Mouse (Mus musculus) gastrocnemius, postnatal 10 days (tissue): ENCODE measurements around the gene Gm11032. TPM values are rescaled to one million over a fixed set of nuclear protein-coding genes. Genes with fewer than 3 reads are reported as not detected.
"Not testable (repeated sequence)": the region's sequence is repeated elsewhere in the genome, so short reads cannot be mapped to it uniquely, and the experiment has no call there.

Experiments
- DNase-seq: peaks from one replicate; pipeline ENCODE4 v3.0.0; 2021; ENCODE audit warnings: mixed read lengths
- total RNA-seq, 2 experiments: library from RNA; stranded (reverse); gene quantifications; 2 replicates each; pipeline ENCODE4 v1.2.3; 2021

Gm11032 gene
- total RNA-seq, 2 experiments from 2014 or later, result not detected

DNA sequence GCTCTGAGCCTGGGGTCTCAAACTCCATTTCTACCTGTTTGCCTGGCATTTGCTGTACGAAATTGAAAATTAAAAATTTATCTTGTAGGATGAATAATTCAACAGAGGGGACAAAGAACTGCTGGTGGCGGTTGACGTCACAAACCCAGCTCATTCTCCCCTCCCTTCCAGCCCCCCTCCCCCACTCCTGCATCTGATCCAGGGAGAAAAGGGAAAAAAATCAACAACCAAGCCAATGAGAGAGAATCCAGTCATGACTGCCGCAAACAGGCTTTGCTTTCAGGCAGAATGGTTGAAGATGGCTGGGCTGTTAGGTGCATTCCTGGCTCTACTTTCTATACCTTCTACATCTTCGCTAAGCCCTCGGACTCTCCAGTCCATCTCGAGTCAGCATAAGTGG is 6.1 kb downstream of the Gm11032 start:
- no peak for DNase-seq

DNA sequence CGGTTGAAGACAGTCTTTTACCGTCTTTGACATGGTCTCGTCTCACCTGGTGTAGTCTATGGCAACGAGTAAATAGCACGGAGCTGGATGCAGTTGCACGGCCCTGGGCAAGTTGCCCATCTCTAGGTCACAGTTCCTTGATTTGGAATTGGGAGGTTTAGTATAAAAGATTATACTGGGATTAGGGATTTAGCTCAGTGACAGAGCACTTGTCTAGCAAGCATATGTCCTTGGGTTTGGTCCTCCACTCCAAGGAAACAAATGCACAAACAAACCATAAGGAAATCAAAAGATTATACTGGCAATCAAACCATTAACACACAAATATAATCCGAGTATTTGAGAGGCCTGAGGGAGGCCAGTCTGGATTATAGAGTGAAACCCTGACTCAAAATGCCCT is 7.8 kb downstream of the Gm11032 start:
- no peak for DNase-seq

DNA sequence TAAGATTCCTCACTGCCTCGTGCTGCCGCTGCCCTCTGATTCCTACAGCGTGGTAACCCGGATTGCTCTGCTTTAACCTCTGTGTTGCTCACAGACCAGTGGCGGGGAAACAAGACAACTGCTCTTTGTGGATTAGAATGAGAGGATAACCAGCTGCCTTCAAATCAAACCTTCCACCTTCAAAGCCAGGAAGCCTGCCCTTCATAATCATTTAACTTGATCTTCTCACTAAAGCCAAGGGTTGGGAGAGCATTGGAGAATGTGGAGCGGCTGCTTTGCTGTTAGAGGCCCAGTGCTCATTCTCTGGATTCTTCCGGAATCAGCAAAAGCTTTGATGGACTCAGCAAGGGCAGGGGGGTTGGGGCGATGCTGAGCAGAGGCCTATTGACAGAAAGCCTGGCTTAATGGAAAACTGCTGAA is 10.0 kb downstream of the Gm11032 start:
- DNase-seq, result no peak

DNA sequence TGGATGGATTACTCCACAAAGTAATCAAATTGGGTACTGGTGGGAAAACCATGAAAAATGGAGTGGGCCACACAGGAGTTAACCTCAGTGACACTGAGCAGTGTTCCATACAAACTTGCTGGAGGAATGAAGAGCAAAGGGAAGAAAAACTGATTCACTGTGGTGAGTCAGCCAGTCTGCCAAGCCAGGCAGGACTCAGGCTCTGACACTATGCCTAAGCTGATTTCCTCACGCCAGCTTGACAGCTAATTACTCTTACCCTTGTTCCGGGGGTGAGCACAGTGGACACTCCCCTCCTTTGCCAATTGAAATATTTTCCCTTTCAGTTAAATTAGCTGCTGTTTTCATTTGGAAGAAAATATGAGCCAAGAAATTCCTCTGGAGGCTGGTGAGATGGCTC is 13.6 kb downstream of the Gm11032 start:
- DNase-seq, result no peak

DNA sequence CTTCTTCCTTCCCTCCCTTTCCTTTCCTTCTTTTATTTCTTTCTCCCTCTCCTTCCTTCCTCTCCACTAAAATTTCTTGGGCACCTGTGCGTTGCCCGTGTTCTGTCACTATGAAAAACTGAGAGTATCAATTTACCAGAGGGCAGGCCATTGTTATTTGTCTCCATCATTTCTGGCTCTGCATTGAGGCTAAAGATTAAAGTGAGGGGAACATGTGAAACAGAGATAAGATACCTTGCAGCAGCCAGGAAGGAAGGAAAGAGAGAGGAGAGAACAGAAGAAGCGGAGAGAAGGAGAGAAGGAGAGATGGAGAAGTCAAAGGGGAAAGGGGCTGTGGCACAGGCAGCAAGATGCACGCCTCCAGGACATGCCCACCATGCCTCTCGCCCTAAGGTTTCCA is 14.5 kb downstream of the Gm11032 start:
- DNase-seq, result no peak

DNA sequence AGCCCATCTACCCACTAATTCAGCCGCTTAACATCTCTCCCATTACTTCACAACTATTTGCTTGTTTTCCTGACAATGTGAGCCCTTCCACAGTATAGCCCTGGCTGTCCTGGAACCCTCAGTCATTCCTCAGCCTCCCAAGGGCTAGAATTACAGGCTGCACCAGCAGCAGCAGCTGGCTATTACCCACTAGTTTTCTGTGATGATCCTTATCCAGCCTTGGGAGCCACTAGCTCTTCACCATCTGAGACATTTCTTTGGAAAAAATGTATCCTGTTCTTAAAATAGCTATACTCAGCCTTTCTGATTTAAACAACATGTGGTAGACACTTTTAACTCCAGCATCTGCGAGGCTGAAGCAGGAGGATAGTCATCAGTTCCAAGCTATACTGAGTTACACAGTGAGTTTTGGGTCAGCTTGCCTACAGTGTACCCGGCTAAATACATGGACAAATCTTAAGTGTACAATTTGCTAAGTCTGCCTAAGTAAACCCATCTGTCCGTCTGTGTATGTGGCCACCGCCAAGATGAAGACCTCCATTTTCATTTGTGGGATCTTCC is 17.0 kb downstream of the Gm11032 start:
- DNase-seq, result no peak

DNA sequence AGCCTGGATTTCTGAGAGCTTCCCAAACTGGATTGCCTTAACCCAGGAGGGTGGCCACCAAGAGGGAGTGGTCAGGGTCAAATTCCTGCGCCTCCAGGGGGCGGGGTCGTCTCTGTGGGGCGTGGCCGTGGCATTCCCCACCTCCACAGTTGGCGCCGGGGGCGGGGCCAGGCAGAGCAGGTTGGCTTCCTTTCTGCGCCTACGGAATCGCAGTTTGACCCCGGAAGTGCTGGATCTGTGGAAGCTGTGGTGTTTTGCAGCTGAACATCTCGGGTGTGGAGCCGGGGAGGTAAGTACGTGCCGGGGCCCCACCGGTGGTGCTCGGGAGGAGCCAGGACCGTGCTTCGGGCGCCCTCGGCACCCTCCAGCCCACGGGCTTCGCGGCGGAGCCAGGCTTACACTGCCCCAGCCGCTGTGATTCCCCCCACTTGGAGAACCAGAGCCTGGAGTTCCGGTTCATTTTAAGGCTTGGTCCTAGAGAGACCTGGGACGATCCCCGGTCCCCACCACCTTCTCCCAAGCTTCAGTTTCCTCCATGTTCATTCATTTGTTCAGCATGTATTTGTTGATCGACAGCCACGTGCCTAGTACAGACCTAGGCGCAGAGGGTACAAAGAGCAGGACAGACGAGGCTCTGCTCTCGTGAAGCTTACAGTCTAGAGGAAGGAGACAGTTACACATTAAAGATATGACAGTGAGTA is 17.8 kb downstream of the Gm11032 start, which contains the start of gene Ascc2:
Ascc2 (plus strand) TSS at position 214 of the 701 bp plus-strand sequence.
- DNase-seq, result peak; percentile 97

DNA sequence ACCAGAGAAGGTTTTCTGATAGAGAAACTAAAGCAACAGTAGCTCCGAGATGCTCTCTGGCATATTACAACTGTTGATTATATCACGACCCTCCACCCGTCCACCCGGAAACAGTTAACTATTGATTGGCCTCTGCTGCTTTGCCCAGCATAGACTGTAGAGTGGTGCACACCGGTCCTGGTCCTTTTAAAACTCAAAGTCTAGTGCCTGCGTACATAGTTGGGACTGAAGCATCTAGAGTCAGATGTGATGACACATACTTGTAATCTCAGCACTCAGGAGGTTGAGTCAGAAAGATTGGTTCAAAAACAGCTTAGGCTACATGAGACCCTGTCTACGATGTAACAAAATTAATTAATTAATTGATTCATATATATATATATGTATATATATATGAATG is 18.4 kb downstream of the Gm11032 start:
- no peak for DNase-seq

DNA sequence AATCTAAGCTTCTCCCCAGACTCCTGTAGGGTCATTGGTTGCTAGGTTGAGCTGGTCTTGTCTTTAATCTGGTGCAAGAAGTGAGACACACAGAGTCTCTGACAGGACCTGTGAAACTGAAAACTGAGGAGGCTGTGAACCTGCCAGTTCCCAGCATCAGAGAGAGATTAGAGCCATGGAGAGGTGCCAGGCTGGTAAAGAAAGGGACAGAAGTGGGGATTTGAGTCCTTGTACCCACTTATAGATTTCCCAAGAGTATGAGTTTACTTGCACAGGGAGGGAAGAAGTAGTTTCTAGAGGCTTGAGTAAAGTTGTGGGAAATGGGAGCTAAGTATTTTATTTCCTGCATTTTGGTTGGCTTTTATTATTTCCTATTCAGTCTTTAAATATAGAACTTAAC is 21.3 kb downstream of the Gm11032 start:
- DNase-seq, result no peak

DNA sequence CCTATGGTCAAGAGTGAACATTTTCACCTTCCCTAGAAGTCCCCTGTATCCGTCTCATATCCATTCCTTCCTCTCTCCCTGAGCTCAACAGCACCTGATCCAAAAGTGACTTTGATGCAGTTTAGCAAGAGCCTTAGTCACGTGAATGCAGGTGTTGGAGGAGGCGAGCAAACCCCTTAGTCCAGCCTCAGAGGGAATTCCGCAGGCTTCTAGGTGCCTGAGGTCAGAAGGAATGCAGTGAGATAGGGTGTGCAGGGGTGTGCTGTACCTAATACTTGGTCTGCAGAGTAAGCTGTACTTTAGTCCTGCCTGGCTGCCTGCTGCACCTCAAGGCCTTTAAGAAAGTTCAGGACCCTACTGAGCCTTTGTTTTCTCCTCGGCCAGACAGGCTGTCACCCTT is 23.9 kb downstream of the Gm11032 start:
- DNase-seq, result no peak

DNA sequence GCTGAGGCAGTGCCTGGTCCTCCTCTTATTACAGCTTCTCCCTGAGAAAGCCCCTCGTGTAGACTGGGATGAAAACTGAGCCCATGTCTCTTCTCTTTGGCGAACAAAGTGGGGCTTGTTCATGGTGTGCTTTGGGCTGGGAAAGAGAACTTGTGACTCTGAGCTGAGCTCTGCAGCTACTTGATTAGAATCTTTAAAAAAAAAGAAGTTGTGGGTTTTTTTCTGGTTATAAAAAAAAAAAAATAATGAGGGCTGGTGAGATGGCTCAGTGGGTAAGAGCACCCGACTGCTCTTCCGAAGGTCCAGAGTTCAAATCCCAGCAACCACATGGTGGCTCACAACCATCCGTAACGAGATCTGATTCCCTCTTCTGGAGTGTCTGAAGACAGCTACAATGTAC is 25.3 kb downstream of the Gm11032 start:
- not testable (repeated sequence) for DNase-seq

DNA sequence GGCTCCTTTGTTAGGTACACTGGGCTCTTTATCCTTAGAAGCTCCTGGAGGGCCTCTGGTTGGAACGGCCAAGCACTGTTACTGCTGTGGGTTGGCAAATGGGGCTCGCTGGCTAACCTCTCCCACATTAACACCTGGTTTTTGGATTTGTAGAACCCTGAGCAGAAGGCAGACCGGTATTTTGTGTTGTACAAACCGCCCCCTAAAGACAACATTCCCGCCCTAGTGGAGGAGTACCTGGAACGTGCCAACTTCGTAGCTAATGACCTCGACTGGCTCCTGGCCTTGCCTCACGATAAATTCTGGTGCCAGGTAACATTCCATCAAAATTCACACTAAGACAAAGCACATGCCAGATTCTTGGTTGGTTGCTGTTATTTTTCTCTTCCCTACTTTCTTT is 26.5 kb downstream of the Gm11032 start:
- no peak for DNase-seq

DNA sequence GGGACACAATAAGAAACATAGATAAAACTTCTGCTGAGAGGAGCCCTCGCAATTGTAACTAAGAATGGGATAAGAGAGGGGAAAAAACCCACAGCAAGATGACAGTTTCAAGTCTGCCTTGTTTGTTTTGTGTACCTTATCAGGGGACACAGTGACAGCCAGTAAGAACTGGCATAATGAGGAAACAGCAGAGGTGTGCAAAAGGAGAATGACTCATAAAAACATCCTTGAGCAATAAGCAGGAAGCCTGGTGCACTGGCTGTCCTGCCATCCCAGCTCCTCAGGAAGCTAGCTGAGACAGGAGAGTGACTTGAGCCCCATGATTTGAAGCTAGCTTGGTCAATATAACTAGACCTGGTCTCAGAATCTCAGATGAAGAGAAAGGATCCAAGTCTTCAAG is 40.0 kb downstream of the Gm11032 start:
- DNase-seq, result no peak

DNA sequence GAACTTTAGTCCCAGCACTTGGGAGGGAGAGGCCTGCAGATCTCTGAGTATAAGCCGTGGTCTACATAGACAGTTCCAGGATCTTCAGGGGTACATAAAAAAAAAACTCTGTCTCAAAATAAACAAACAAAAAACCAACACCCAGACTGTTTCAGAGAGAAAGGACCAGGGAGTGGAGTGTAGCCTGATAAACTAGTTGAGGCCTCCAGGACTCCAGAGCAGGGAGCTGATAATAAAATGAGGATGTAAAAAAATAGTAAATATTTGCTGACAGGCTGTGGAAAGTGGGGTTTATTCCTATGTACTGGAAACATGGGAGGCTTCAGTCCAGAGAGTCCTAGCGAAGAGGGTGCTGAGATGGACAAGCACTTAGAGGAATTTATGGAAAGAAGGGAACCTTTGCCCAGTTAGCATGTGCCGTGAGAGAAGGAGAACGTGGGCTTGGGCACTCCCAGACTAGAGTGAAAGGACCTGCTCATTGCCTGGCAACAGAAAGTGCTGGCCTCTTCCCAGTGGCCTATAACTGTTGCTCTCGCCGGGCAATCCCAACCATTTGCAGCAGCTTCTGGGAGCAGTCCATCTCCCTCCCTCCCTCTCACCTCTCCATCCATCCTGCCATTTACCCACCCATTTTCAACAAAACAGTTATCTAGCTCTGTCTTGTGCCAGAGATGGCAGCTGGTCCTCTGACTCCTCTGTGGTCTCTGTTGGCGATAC is 40.6 kb downstream of the Gm11032 start:
- no peak for DNase-seq

DNA sequence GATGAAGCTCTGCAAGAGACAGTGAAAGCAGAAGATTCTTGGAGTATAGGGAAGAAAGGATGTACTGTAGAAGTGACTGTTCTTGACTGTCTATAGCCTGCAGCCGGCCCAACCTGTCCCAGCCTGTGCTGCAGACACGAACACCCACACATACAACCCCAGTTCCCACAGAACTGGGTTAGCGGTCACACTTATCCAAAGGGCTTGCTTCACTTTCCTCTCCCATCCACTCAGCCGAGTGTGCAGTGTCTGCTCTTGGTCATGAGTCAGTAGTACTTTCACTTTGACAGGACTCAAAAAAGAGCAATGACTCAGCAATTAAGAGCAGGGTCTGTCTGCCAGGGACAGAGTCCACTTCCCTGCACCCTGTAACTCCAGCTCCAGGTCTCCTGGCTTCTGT is 41.5 kb downstream of the Gm11032 start:
- no peak for DNase-seq

DNA sequence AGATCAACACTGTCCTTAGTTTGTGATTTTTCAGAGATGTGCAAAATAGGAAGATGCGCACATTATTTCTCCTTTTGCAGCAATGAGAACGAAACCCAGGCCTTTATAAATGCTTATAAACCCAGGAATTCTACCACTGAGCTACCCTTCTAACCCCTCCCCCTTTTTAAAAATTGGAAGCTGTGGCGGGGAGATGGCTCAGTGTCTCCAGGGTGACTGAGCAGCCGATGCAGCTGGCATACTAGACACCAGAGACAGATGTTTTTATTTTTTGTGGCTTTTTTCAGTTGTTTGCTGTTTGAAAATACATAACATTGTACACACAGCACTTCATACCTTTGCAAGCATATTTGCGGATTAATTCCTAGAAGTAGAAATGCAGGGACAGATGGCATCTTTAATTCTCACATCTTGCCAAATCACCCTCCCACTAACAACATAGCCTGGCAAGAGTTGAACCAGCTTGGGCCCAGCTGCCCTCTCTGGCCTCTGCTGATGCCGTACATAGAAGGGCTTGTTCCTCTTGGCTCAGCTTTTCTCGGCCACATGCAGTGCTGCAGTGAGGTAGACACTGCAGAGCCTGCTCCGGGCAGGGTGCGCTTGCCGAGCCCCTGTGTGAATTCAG is 42.1 kb downstream of the Gm11032 start:
- no peak for DNase-seq

DNA sequence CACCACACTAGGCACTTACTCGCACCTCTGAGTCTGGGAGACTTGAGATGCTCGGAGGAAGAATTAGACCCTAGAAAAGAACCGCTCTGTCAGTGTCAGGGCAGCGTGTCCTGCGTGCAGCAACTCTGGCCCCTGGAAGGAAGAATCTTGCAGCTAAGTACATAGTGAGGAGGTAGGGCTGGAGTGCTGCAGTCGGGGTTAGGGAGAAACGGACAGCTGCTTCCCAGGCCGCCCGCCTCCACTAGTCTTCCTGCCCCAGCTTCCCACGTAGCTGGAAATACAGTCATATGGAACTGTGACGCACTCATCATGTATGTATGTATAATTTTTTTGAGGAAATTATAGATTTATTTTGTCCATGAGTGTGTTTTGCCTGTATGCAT is 42.6 kb downstream of the Gm11032 start:
- DNase-seq, result no peak

Other genes starting within 250 kb of the Gm11032 start
- gene Hormad2, start 179.0 kb upstream of the Gm11032 start, total RNA-seq, result under 1 TPM in 1 of 2 experiments, not detected in 1; 0.12 TPM
- gene Mtmr3, start 25.2 kb upstream of the Gm11032 start, total RNA-seq, result 10 to 100 TPM; 45.6 to 50.1 TPM
- 10 to 100 TPM; 13.7 to 16.5 TPM for gene Ascc2, start 17.7 kb downstream of the Gm11032 start, total RNA-seq
- gene Uqcr10, start 84.3 kb downstream of the Gm11032 start, total RNA-seq, result 100 to 1,000 TPM; 749 to 932 TPM
- gene Zmat5, start 84.6 kb downstream of the Gm11032 start, total RNA-seq, result 10 to 100 TPM; 16.0 to 16.3 TPM
- 1 to 10 TPM in 1 of 2 experiments, under 1 TPM in 1; 0.56 to 1.1 TPM for gene Cabp7, start 126.7 kb downstream of the Gm11032 start, total RNA-seq
- gene Nf2, start 229.5 kb downstream of the Gm11032 start, total RNA-seq, result 10 to 100 TPM; 46.2 TPM